Mouse (Mus musculus) thymus, adult 2 months (tissue): ENCODE data around the gene Rps17.

Experiments used
- CTCF ChIP-seq: fragments of 200-500 bp; IDR thresholded peaks from 2 replicates; pipeline ENCODE4 v1.5.1; 2012; ENCODE audit warnings: mild to moderate bottlenecking, control low read depth, low read length, moderate library complexity, borderline replicate concordance; ENCODE audit not compliant: control insufficient read depth, poor library complexity, insufficient read depth; ENCODE audit errors: extremely low read depth
- POLR2A ChIP-seq: fragments of 200-500 bp; IDR thresholded peaks from 2 replicates; pipeline ENCODE4 v1.6.1; 2012; ENCODE audit warnings: mild to moderate bottlenecking, low read length, control low read depth, moderate library complexity; ENCODE audit not compliant: control insufficient read depth, poor library complexity, insufficient read depth; ENCODE audit errors: extremely low read depth

DNA sequence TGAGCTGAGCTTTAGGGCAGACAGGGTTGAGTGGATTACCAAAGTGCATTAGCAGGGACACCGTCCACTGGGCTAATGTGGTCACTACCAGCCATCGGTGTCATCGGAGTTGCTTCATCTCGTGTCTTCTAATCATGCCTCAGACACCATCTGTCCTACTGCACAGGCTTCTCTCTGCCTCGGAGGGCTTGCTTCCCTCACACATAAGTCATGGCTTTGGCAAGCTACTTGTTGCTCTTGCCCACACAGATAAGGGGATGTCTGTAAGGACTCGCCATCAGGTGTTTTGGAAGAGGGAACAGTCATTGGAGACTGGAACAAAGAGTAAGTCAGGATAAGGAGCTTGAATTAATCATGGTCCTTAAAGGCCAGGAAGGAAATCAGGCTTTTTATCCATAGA is 35.8 kb downstream of the Rps17 start:
- TF ChIP-seq CTCF (no peak), POLR2A (no peak)
